Mouse (Mus musculus): ENCODE measurements around the gene Tmtc2.

DNA sequence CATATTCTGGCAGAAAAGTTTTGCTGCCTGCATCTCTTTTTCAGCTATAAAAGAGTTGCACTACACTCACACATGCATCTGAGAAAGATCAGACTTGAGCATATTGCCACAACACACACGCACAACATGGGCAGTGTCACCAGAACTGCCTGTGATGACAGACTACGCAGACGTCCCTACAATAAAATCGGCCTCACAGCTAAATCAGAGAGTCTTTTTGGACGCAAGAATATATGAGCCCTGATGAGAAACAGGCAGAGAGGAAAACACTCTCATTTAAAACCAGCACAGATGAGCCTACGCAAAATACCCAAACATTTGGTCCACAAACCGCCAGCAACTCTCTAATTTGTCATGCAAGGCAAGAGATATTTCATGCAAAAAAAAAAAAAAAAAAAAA lies 146.6 kb downstream of the Tmtc2 start:
- TF ChIP-seq POLR2A (IDR thresholded peaks at IDR 0.05; ENCODE audit: borderline replicate concordance, insufficient read depth, low read length): no peak
- no peak for TF ChIP-seq CTCF (IDR thresholded peaks at IDR 0.05; ENCODE audit: borderline replicate concordance, insufficient read depth, low read depth, low read length)
